Comparison of ENCODE assay signal across 32 mouse cellular contexts in the genomic region with DNA sequence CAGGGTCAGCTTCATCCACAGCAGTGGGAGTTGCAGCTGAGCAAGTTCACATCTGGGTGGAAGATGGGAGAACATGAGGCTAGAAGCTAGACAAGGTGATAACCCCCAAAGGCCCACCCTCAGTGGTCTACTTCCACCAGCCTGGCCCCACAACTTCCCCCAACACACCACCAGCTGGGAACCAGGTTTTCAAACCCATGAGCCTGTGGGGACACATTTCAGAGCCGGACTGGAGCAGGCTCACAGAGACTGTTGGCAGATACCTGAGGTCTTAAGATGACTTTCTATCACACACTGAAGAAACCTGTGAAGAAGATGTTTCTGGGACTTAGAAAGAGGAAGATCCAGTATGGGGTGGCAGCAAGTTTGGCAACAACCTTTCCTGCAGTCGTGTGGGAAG.
"Had no signal": no experiment of that assay in that cellular context is flagged by ENCODE, and none has a peak within 500 bp of the region (broad histone marks: within the 10 kb centered on the region; RNA-seq: fewer than 3 reads in every experiment).

No protein-coding gene starts in this region.

- H3K4me1 ChIP-seq: limb, embryonic 10.5 days; liver, embryonic 12.5 days; liver, embryonic 13.5 days; liver, embryonic 15.5 days; lung, embryonic 15.5 days; megakaryocyte, embryonic 14.5 days; midbrain, embryonic 15.5 days; neural tube, embryonic 12.5 days had no signal

- H3K27ac ChIP-seq: limb, embryonic 10.5 days; limb, embryonic 12.5 days; limb, embryonic 13.5 days; limb, embryonic 15.5 days; liver, embryonic 12.5 days; liver, embryonic 13.5 days; liver, embryonic 14.5 days; liver, embryonic 15.5 days; lung, embryonic 15.5 days; macrophage; midbrain, embryonic 10.5 days; midbrain, embryonic 12.5 days; midbrain, embryonic 13.5 days; midbrain, embryonic 15.5 days; neural tube, embryonic 12.5 days had no signal

- H3K36me3 ChIP-seq: limb, embryonic 10.5 days; limb, embryonic 12.5 days; limb, embryonic 13.5 days; limb, embryonic 15.5 days; liver, embryonic 12.5 days; liver, embryonic 13.5 days; liver, embryonic 15.5 days; lung, embryonic 15.5 days; midbrain, embryonic 10.5 days; midbrain, embryonic 12.5 days; midbrain, embryonic 13.5 days; midbrain, embryonic 15.5 days; neural tube, embryonic 12.5 days had no signal

- H3K4me3 ChIP-seq: limb, embryonic 10.5 days; limb, embryonic 12.5 days; limb, embryonic 13.5 days; limb, embryonic 15.5 days; liver, embryonic 12.5 days; liver, embryonic 13.5 days; liver, embryonic 15.5 days; lung, embryonic 15.5 days; megakaryocyte, embryonic 14.5 days; midbrain, embryonic 10.5 days; midbrain, embryonic 12.5 days; midbrain, embryonic 13.5 days; midbrain, embryonic 15.5 days; myocyte; neural tube, embryonic 12.5 days had no signal

- ATAC-seq: liver, embryonic 12.5 days; liver, postnatal 0 days; lung, postnatal 0 days; midbrain, embryonic 13.5 days; midbrain, embryonic 15.5 days; midbrain, embryonic 16.5 days had no signal

- H3K9me3 ChIP-seq: limb, embryonic 10.5 days; limb, embryonic 12.5 days; limb, embryonic 13.5 days; limb, embryonic 15.5 days; liver, embryonic 12.5 days; liver, embryonic 13.5 days; liver, embryonic 15.5 days; lung, embryonic 15.5 days; midbrain, embryonic 10.5 days; midbrain, embryonic 12.5 days; midbrain, embryonic 13.5 days; midbrain, embryonic 15.5 days; neural tube, embryonic 12.5 days had no signal

- DNase-seq: left cerebral cortex, postnatal 4 days; liver; liver, embryonic 13.5 days; liver, postnatal 0 days; lung, adult 18-20 months; lung, adult 2 months; lung, embryonic 14.5 days; lung, postnatal 10 days; lung, postnatal 14 days; lung, postnatal 36 days; lung, postnatal 4 days; midbrain, embryonic 14.5 days had no signal

- H3K27me3 ChIP-seq: limb, embryonic 13.5 days; liver, embryonic 12.5 days; liver, embryonic 13.5 days; lung, embryonic 15.5 days; midbrain, embryonic 12.5 days; midbrain, embryonic 15.5 days; neural tube, embryonic 12.5 days had no signal

- H3K9ac ChIP-seq: limb, embryonic 12.5 days; limb, embryonic 13.5 days; limb, embryonic 15.5 days; liver, embryonic 12.5 days; liver, embryonic 13.5 days; liver, embryonic 14.5 days; liver, embryonic 15.5 days; liver, postnatal 0 days; lung, embryonic 14.5 days; lung, embryonic 15.5 days; midbrain, embryonic 13.5 days; midbrain, embryonic 15.5 days; neural tube, embryonic 12.5 days had no signal

- H3K4me2 ChIP-seq: limb, embryonic 12.5 days; limb, embryonic 13.5 days; limb, embryonic 15.5 days; liver, embryonic 11.5 days; liver, embryonic 12.5 days; liver, embryonic 13.5 days; liver, embryonic 15.5 days; lung, embryonic 14.5 days; lung, embryonic 15.5 days; midbrain, embryonic 11.5 days; midbrain, embryonic 12.5 days; midbrain, embryonic 13.5 days; midbrain, embryonic 15.5 days; neural tube, embryonic 12.5 days had no signal
